Mouse (Mus musculus) liver, embryonic 16.5 days (tissue): ENCODE measurements around the gene Ptpn22. TPM values are rescaled to one million over a fixed set of nuclear protein-coding genes. Genes with fewer than 3 reads are reported as not detected.

Experiments used
- ATAC-seq: fragments of 200-750 bp; cut with Nextera tagmentation; 2 replicates; pipeline ENCODE4 v1.8.0; 2017; ENCODE audit warnings: low read depth, mild to moderate bottlenecking, moderate number of reproducible peaks, moderate library complexity
- H3K27ac ChIP-seq: fragments of 300-500 bp; sonication (generic); 2 replicates; pipeline ENCODE4 v1.5.1; 2014; ENCODE audit warnings: mild to moderate bottlenecking, low read length
- H3K27me3 ChIP-seq: fragments of 300-500 bp; sonication (generic); 2 replicates; pipeline ENCODE4 v1.6.1; 2014; ENCODE audit warnings: low read depth, low read length, mixed read lengths; ENCODE audit not compliant: control insufficient read depth, insufficient read depth
- H3K36me3 ChIP-seq: fragments of 300-500 bp; sonication (generic); 2 replicates; pipeline ENCODE4 v1.6.1; 2014; ENCODE audit warnings: mild to moderate bottlenecking; ENCODE audit not compliant: control insufficient read depth, insufficient read depth
- H3K4me1 ChIP-seq: fragments of 300-500 bp; sonication (generic); 2 replicates; pipeline ENCODE4 v1.6.1; 2014; ENCODE audit warnings: low read depth, low read length, mixed read lengths; ENCODE audit not compliant: control insufficient read depth
- H3K4me2 ChIP-seq: fragments of 300-500 bp; sonication (generic); 2 replicates; pipeline ENCODE4 v1.6.1; 2014; ENCODE audit warnings: low read depth, low read length, mixed read lengths
- H3K4me3 ChIP-seq: fragments of 300-500 bp; sonication (generic); 2 replicates; pipeline ENCODE4 v1.5.1; 2014; ENCODE audit warnings: low read depth, mild to moderate bottlenecking, low read length
- H3K9ac ChIP-seq: fragments of 300-500 bp; sonication (generic); 2 replicates; pipeline ENCODE4 v1.6.1; 2014; ENCODE audit warnings: low read depth, low read length
- H3K9me3 ChIP-seq: fragments of 300-500 bp; sonication (generic); replicated peaks from 2 replicates; pipeline ENCODE4 v1.6.1; 2016; ENCODE audit warnings: low read length; ENCODE audit not compliant: control insufficient read depth
- whole genome bisulfite sequencing: fragments of 180-500 bp; shearing (Covaris S2); extraction: QIAGEN DNeasy Blood & Tissue Kit; methylation state at CpG from one replicate; pipeline ENCODE4 v1.1.7; 2014; ENCODE audit not compliant: insufficient replicate concordance; 5-methylcytosine and 5-hydroxymethylcytosine counted together
- polyA plus RNA-seq: library from polyadenylated mRNA; unstranded; fragments of >200 nt; fragmentation: Nextera tagmentation; extraction: Ambion mirVana; gene quantifications from 2 replicates; pipeline ENCODE4 v1.2.1, GENCODE M21; 2015

Ptpn22 gene
- polyA plus RNA-seq, 1 experiment from 2014 or later, result 3.8 TPM

GRCm38 (mm10) chr3:103868008-103868407 is 8.4 kb downstream of the Ptpn22 start:
- Histone ChIP-seq H3K4me2 (no peak overlapping the region), H3K27ac (no peak overlapping the region), H3K4me1 (no peaks in the 10 kb centered on the region), H3K9ac (no peak overlapping the region), H3K9me3 (no peaks in the 10 kb centered on the region), H3K4me3 (no peak overlapping the region), H3K27me3 (no peaks in the 10 kb centered on the region), H3K36me3 (no peaks in the 10 kb centered on the region)
- ATAC-seq, result no peak
- 60% methylated on average over 4 of the region's 4 CpGs for WGBS

GRCm38 (mm10) chr3:103872663-103873098 is 13.1 kb downstream of the Ptpn22 start:
- H3K4me1 ChIP-seq, result no peaks in the 10 kb centered on the region
- no peak overlapping the region for H3K4me2 ChIP-seq
- H3K36me3 ChIP-seq, result no peaks in the 10 kb centered on the region; the same call in 1 of the 2 replicates
- no peak overlapping the region for H3K4me3 ChIP-seq
- no peak overlapping the region for H3K27ac ChIP-seq
- ATAC-seq, result no peak
- no peaks in the 10 kb centered on the region for H3K27me3 ChIP-seq
- 31% methylated on average over 3 of the region's 3 CpGs for WGBS
- H3K9me3 ChIP-seq, result no peaks in the 10 kb centered on the region
- no peak overlapping the region for H3K9ac ChIP-seq

GRCm38 (mm10) chr3:103874329-103874728 is 14.7 kb downstream of the Ptpn22 start:
- Histone ChIP-seq H3K36me3 (no peaks in the 10 kb centered on the region; the same call in 1 of the 2 replicates), H3K9me3 (no peaks in the 10 kb centered on the region), H3K4me3 (no peak overlapping the region), H3K27me3 (no peaks in the 10 kb centered on the region), H3K9ac (no peak overlapping the region), H3K4me1 (no peaks in the 10 kb centered on the region), H3K27ac (no peak overlapping the region), H3K4me2 (no peak overlapping the region)
- WGBS, result 31% methylated on average over 7 of the region's 7 CpGs
- ATAC-seq, result no peak

- H3K4me2 ChIP-seq, result no peak overlapping the region
- 64% methylated on average over 11 of the region's 11 CpGs for WGBS
- H3K27me3 ChIP-seq, result no peaks in the 10 kb centered on the region
- H3K9me3 ChIP-seq, result no peaks in the 10 kb centered on the region
- H3K9ac ChIP-seq, result no peak overlapping the region
- no peaks in the 10 kb centered on the region for H3K36me3 ChIP-seq
- no peak overlapping the region for H3K27ac ChIP-seq
- no peak overlapping the region for H3K4me3 ChIP-seq
- H3K4me1 ChIP-seq, result no peaks in the 10 kb centered on the region
- no peak for ATAC-seq
These were observed 26.4 kb downstream of the Ptpn22 start for GRCm38 (mm10) chr3:103885946-103886345.

GRCm38 (mm10) chr3:103887581-103887980 is 28.0 kb downstream of the Ptpn22 start:
- Histone ChIP-seq H3K27me3 (no peaks in the 10 kb centered on the region), H3K4me1 (no peaks in the 10 kb centered on the region), H3K9me3 (no peaks in the 10 kb centered on the region), H3K36me3 (no peaks in the 10 kb centered on the region), H3K4me3 (no peak overlapping the region), H3K27ac (no peak overlapping the region), H3K4me2 (no peak overlapping the region), H3K9ac (no peak overlapping the region)
- 35% methylated on average over 3 of the region's 3 CpGs for WGBS
- ATAC-seq, result no peak

GRCm38 (mm10) chr3:103893374-103893773 is 33.8 kb downstream of the Ptpn22 start:
- ATAC-seq, result no peak
- H3K9me3 ChIP-seq, result no peaks in the 10 kb centered on the region
- no peaks in the 10 kb centered on the region for H3K27me3 ChIP-seq
- H3K4me3 ChIP-seq, result no peak overlapping the region
- no peaks in the 10 kb centered on the region for H3K36me3 ChIP-seq
- H3K4me2 ChIP-seq, result no peak overlapping the region
- H3K9ac ChIP-seq, result no peak overlapping the region
- no peaks in the 10 kb centered on the region for H3K4me1 ChIP-seq
- no peak overlapping the region for H3K27ac ChIP-seq
- WGBS, result 80% methylated on average over 3 of the region's 3 CpGs

- Histone ChIP-seq H3K36me3 (no peaks in the 10 kb centered on the region), H3K9ac (no peak overlapping the region), H3K4me3 (no peak overlapping the region), H3K9me3 (no peaks in the 10 kb centered on the region), H3K27ac (no peak overlapping the region), H3K27me3 (no peaks in the 10 kb centered on the region), H3K4me2 (no peak overlapping the region), H3K4me1 (no peaks in the 10 kb centered on the region)
- 42% methylated on average over 1 of the region's 1 CpGs for WGBS
- no peak for ATAC-seq
These were observed 45.1 kb downstream of the Ptpn22 start for GRCm38 (mm10) chr3:103904705-103905104.

GRCm38 (mm10) chr3:103907335-103908030 is 47.9 kb downstream of the Ptpn22 start:
- Histone ChIP-seq H3K4me3 (no peak overlapping the region), H3K36me3 (no peaks in the 10 kb centered on the region), H3K9me3 (no peaks in the 10 kb centered on the region), H3K27ac (no peak overlapping the region), H3K4me2 (no peak overlapping the region), H3K27me3 (no peaks in the 10 kb centered on the region), H3K9ac (no peak overlapping the region), H3K4me1 (no peaks in the 10 kb centered on the region)
- WGBS, result 67% methylated on average over 5 of the region's 5 CpGs
- ATAC-seq, result no peak

- Histone ChIP-seq H3K9ac (no peak overlapping the region), H3K27ac (no peak overlapping the region), H3K9me3 (no peaks in the 10 kb centered on the region), H3K4me1 (no peaks in the 10 kb centered on the region; the same call in 1 of the 2 replicates), H3K27me3 (no peaks in the 10 kb centered on the region), H3K36me3 (no peaks in the 10 kb centered on the region), H3K4me3 (no peak overlapping the region), H3K4me2 (no peak overlapping the region)
- WGBS, result 54% methylated on average over 2 of the region's 2 CpGs
- ATAC-seq, result no peak
These were observed 49.2 kb downstream of the Ptpn22 start for GRCm38 (mm10) chr3:103908781-103909180.
